Mouse (Mus musculus) forebrain, embryonic 10.5 days (tissue): ENCODE measurements around the gene Nos1. TPM values are rescaled to one million over a fixed set of nuclear protein-coding genes. Genes with fewer than 3 reads are reported as not detected.

ENCODE experiments used
- DNase-seq: peaks from one replicate; pipeline ENCODE4 v3.0.0-alpha.2; 2017; ENCODE audit warnings: low spot score; ENCODE audit errors: extremely low spot score
- H3K27ac ChIP-seq: fragments of 300-500 bp; sonication (generic); 2 replicates; pipeline ENCODE4 v1.5.1; 2016; ENCODE audit warnings: mild to moderate bottlenecking
- H3K27me3 ChIP-seq: fragments of 300-500 bp; sonication (generic); 2 replicates; pipeline ENCODE4 v1.6.1; 2016; ENCODE audit warnings: mild to moderate bottlenecking; ENCODE audit not compliant: poor library complexity, severe bottlenecking
- H3K36me3 ChIP-seq: fragments of 300-500 bp; sonication (generic); replicated peaks from 2 replicates; pipeline ENCODE4 v1.6.1; 2016; ENCODE audit warnings: mild to moderate bottlenecking, moderate library complexity
- H3K4me1 ChIP-seq: fragments of 300-500 bp; sonication (generic); 2 replicates; pipeline ENCODE4 v1.6.1; 2016
- H3K4me3 ChIP-seq: fragments of 300-500 bp; sonication (generic); 2 replicates; pipeline ENCODE4 v1.5.1; 2016; ENCODE audit warnings: mild to moderate bottlenecking, moderate library complexity
- H3K9me3 ChIP-seq: fragments of 300-500 bp; sonication (generic); 2 replicates; pipeline ENCODE4 v1.6.1; 2016; ENCODE audit warnings: mild to moderate bottlenecking, moderate library complexity
- WGBS: fragments of 180-500 bp; shearing (Covaris S2); methylation state at CpG from one replicate; pipeline ENCODE4 v1.1.7; 2016; 5-methylcytosine and 5-hydroxymethylcytosine counted together
- polyA plus RNA-seq: library from polyadenylated mRNA; unstranded; fragments of >200 nt; fragmentation: Nextera tagmentation; extraction: Ambion mirVana; gene quantifications from 2 replicates; pipeline ENCODE4 v1.2.1, GENCODE M21; 2016

The Nos1 gene
- polyA plus RNA-seq, 1 experiment from 2014 or later: 0.09 TPM

DNA sequence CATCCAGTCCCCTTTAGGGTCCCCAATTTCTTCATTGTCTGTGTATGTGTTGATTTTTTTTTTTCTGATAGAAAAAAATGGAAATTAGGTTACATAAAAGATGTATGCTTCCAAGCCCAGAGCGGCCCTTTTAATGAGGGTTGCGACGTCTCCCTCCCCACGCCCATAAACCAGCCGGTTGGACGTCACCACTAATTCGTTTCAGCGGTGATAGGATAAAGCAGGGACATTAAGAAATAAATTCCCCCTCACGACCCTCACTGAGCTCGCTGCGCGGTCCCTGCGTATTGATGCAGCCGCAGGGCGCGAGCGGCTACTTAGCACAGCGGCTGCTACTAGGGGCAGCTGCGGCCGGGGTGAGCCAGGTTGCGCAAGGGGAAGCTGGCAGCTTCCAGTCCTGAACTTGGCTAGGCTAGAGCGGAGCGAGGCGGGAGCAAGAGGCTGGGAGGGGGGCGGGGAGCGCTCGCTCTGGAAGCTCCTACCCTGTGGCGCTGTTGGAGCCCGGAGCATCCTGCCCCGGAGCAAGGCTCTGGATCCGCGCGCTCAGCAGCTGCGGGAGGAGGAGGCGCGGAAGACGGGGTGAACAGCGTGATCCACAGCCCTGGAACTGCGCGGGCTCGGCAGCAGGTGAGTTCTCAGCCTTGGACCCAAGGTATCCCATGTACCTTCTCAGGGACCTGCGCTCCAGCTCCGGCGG lies 61.0 kb downstream of the Nos1 start:
- peaks cover 35% of the 10 kb centered on the region for H3K4me1 ChIP-seq
- H3K27me3 ChIP-seq: peaks cover 90% of the 10 kb centered on the region
- H3K36me3 ChIP-seq: no peaks in the 10 kb centered on the region
- peak; percentile 27 for DNase-seq
- under 1% methylated on average over 44 of the region's 44 CpGs for WGBS
- H3K27ac ChIP-seq: no peak overlapping the region
- peak overlapping the region; percentile 45 for H3K4me3 ChIP-seq
- H3K9me3 ChIP-seq: no peaks in the 10 kb centered on the region

- Histone ChIP-seq H3K4me3 (peak overlapping the region; percentile 45; the same call in 1 of the 2 replicates), H3K27me3 (peaks cover 87% of the 10 kb centered on the region), H3K27ac (no peak overlapping the region), H3K36me3 (no peaks in the 10 kb centered on the region), H3K9me3 (no peaks in the 10 kb centered on the region), H3K4me1 (peaks cover 31% of the 10 kb centered on the region)
- no peak for DNase-seq
- 2% methylated on average over 14 of the region's 14 CpGs for WGBS
These were observed 61.9 kb downstream of the Nos1 start for GRCm38 (mm10) chr5:117842699-117843098.

DNA sequence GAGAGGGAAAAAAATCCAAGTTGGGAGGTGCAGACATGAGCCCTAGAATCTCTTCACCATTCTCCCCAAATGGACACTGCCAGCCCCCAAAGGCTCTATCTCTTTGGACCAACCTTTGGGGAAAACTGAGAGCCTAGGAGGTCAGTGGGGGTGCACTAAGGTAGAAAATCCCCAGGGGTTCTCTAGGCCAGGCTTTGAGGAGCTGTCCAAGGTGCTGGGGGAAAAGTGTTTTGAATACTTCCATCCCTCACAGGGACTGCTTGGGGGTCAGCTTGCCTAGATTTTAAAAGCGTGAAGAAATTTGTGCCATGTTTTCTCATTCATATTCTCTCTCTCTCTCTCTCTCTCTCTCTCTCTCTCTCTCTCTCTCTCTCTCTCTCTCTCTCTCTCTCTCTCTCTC lies 63.8 kb downstream of the Nos1 start:
- H3K4me3 ChIP-seq: no peak overlapping the region
- no peak for DNase-seq
- peaks cover 30% of the 10 kb centered on the region for H3K4me1 ChIP-seq
- no peaks in the 10 kb centered on the region for H3K36me3 ChIP-seq
- peaks cover 68% of the 10 kb centered on the region for H3K27me3 ChIP-seq
- 29% methylated on average over 1 of the region's 1 CpGs for WGBS
- no peaks in the 10 kb centered on the region for H3K9me3 ChIP-seq
- no peak overlapping the region for H3K27ac ChIP-seq

- Histone ChIP-seq H3K4me1 (no peaks in the 10 kb centered on the region), H3K36me3 (no peaks in the 10 kb centered on the region), H3K27me3 (peaks cover 10% of the 10 kb centered on the region; the same call in 1 of the 2 replicates), H3K27ac (no peak overlapping the region), H3K4me3 (no peak overlapping the region), H3K9me3 (no peaks in the 10 kb centered on the region)
- WGBS: 81% methylated on average over 12 of the region's 12 CpGs
- DNase-seq: no peak
These were observed 69.6 kb downstream of the Nos1 start for GRCm38 (mm10) chr5:117850474-117850873.

- Histone ChIP-seq H3K27ac (no peak overlapping the region), H3K4me3 (no peak overlapping the region), H3K4me1 (no peaks in the 10 kb centered on the region), H3K36me3 (no peaks in the 10 kb centered on the region), H3K9me3 (no peaks in the 10 kb centered on the region), H3K27me3 (no peaks in the 10 kb centered on the region; the same call in 1 of the 2 replicates)
- WGBS: 77% methylated on average over 10 of the region's 10 CpGs
- no peak for DNase-seq
These were observed 72.9 kb downstream of the Nos1 start for GRCm38 (mm10) chr5:117853741-117854140.

GRCm38 (mm10) chr5:117864588-117865300 lies 83.9 kb downstream of the Nos1 start:
- Histone ChIP-seq H3K27me3 (peaks cover 46% of the 10 kb centered on the region), H3K36me3 (no peaks in the 10 kb centered on the region), H3K27ac (peak overlapping the region; percentile 77), H3K4me1 (peaks cover 30% of the 10 kb centered on the region), H3K4me3 (peak overlapping the region; percentile 19), H3K9me3 (peaks cover 10% of the 10 kb centered on the region; the same call in 1 of the 2 replicates)
- peak; percentile 42 for DNase-seq
- WGBS: 9% methylated on average over 13 of the region's 13 CpGs

DNA sequence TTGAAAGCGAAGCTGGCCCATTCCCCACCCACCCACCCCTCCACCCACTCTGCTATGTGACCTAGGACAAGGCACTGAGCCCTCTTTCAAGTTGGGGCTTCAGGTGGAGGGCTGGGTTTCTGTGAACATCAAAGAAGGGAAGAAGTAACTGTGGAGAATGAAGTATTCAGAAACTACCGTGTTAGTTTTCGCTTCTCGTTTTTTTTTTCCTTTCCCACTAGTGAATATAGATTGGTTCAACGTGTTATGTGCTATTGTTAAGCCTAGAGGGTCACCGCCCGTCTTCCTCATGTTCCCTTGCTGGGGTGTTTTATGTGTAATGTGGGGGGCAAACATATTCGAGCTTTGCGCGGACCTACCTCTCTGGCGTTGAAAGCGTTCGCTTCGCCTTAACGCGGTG lies 85.0 kb downstream of the Nos1 start:
- Histone ChIP-seq H3K9me3 (peaks cover 10% of the 10 kb centered on the region; the same call in 1 of the 2 replicates), H3K27me3 (peaks cover 46% of the 10 kb centered on the region), H3K36me3 (no peaks in the 10 kb centered on the region), H3K4me3 (no peak overlapping the region), H3K4me1 (peaks cover 20% of the 10 kb centered on the region), H3K27ac (no peak overlapping the region)
- no peak for DNase-seq
- WGBS: 68% methylated on average over 16 of the region's 16 CpGs

DNA sequence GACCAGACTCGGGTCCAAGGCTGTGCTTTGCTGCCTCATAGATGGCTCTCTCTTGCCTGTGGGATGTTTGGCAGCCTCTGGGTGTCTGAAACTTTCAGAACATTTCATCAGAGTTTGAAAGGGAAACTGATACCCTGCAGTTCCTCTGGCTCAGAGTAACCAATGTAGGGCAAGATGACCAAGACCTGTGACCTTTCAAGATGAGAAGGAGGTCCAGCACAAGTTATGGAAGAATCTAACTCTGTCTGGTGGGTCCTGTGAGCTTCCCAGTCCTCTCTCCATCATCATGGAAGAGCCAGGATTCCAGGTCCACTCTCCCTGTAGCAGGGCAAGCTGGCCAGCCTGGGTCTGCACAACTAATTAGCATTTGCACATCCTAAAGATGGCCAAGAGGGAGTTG lies 90.8 kb downstream of the Nos1 start:
- no peak for DNase-seq
- Histone ChIP-seq H3K36me3 (no peaks in the 10 kb centered on the region), H3K27me3 (peaks cover 3% of the 10 kb centered on the region; the same call in 1 of the 2 replicates), H3K4me1 (peaks cover 3% of the 10 kb centered on the region; the same call in 1 of the 2 replicates), H3K9me3 (peaks cover 9% of the 10 kb centered on the region; the same call in 1 of the 2 replicates), H3K4me3 (no peak overlapping the region), H3K27ac (no peak overlapping the region)
- WGBS: 78% methylated on average over 1 of the region's 1 CpGs

DNA sequence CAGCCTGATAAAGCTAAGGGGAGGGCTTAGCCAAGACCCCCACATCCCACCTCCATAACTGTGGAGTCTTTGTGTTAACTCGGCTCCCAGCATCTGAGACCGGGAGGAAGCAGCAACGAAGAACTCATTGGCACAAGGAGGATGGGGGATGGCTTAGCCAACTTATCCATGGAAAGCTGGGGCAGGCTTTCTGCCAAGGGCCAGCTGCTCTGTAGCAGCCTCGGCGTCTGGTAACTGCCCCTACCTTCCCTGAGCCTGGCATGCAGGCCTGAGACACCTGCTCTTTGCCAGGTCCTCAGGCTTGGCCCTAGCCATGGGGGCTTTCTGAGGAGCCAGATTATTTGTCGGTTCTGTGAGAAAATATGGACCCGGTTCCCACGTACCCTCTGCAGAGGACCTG lies 93.0 kb downstream of the Nos1 start:
- no peaks in the 10 kb centered on the region for H3K36me3 ChIP-seq
- peaks cover 6% of the 10 kb centered on the region; the same call in 1 of the 2 replicates for H3K9me3 ChIP-seq
- peaks cover 3% of the 10 kb centered on the region; the same call in 1 of the 2 replicates for H3K4me1 ChIP-seq
- no peak for DNase-seq
- no peak overlapping the region for H3K27ac ChIP-seq
- no peak overlapping the region for H3K4me3 ChIP-seq
- no peaks in the 10 kb centered on the region for H3K27me3 ChIP-seq
- 94% methylated on average over 8 of the region's 8 CpGs for WGBS

DNA sequence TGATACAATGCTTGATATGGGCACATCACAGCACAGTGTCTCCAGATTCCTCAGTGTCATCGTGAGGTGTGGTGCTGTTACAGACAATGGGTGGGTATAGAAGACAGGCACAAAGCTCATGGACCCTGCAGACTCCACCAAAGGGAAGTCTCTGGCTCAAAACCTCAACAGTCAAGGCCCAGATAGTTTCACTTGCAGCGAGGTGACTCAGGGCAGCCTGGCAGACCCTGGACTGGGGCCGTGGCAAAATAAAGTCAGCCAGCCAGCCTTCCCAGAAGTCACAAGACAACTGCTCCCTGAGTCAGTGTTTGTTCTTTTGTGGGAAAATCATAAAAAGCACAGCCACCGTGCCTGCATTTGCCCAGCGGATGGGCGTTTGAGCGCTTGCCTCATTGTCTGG lies 93.4 kb downstream of the Nos1 start:
- WGBS: 86% methylated on average over 7 of the region's 7 CpGs
- DNase-seq: no peak

GRCm38 (mm10) chr5:117879136-117879535 lies 98.3 kb downstream of the Nos1 start:
- Histone ChIP-seq H3K27ac (no peak overlapping the region), H3K4me3 (no peak overlapping the region), H3K9me3 (peaks cover 6% of the 10 kb centered on the region; the same call in 1 of the 2 replicates), H3K27me3 (no peaks in the 10 kb centered on the region), H3K4me1 (no peaks in the 10 kb centered on the region), H3K36me3 (no peaks in the 10 kb centered on the region)
- WGBS: 50% methylated on average over 14 of the region's 14 CpGs
- DNase-seq: no peak

More for the DNA sequence above, 93.4 kb downstream of the Nos1 start:
- H3K4me3 ChIP-seq: no peak overlapping the region
- H3K36me3 ChIP-seq: no peaks in the 10 kb centered on the region
- H3K27me3 ChIP-seq: no peaks in the 10 kb centered on the region
- H3K9me3 ChIP-seq: peaks cover 6% of the 10 kb centered on the region; the same call in 1 of the 2 replicates
- H3K27ac ChIP-seq: no peak overlapping the region
- H3K4me1 ChIP-seq: peaks cover 3% of the 10 kb centered on the region; the same call in 1 of the 2 replicates

DNA sequence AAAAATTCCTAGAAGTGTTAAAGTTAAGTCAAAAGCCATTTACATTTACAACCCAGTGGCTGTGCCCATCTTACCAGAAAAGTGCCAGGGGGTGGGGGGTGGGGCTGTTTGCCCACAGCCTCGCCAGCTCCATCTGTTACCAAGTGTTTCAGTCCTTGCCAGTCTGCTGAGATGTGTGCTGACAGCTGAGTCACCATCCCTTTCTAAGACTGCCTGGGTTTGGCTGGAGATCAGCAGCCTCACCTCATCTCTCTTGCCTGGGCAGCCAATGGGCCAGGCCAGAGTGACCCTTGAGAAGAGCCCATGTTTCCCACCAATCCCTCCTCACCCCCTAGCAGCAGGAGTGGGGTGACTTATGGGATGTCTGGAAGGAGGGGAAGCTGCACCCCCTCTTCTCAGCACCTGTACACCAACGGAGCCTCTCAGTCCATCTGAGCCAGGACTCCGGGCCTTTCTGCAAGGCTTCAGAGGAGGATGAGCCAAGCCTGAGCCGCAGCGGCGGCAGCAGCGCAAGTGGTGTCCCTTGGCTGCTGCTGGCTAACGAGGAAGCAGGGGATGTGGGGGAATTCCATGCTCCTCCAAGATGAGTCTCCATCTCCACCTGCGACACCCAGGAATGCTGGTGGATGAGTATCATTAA lies 100.2 kb downstream of the Nos1 start:
- Histone ChIP-seq H3K9me3 (peaks cover 6% of the 10 kb centered on the region; the same call in 1 of the 2 replicates), H3K36me3 (no peaks in the 10 kb centered on the region), H3K4me1 (no peaks in the 10 kb centered on the region), H3K27ac (no peak overlapping the region), H3K4me3 (no peak overlapping the region), H3K27me3 (no peaks in the 10 kb centered on the region)
- no peak for DNase-seq
- WGBS: 94% methylated on average over 9 of the region's 9 CpGs
